Mouse (Mus musculus) kidney, postnatal 0 days (tissue): ENCODE measurements at regions not wholly inside any gene's neighbourhood (a gene's known extent, or its start where the extent isn't known, plus 50 kb on each side); places are given as distances from the start of the nearest gene placed in this dataset.

ENCODE experiments used
- ATAC-seq: fragments of 200-750 bp; cut with Nextera tagmentation; replicated peaks from 2 replicates; pipeline ENCODE4 v1.8.0; 2017; ENCODE audit warnings: low read depth, moderate number of reproducible peaks, moderate TSS enrichment, moderate library complexity; ENCODE audit not compliant: low FRiP score
- DNase-seq: peaks from one replicate; pipeline ENCODE4 v3.0.0-alpha.2; 2016; ENCODE audit warnings: low spot score
- H3K27ac ChIP-seq: fragments of 300-500 bp; sonication (generic); 2 replicates; pipeline ENCODE4 v1.5.1; 2014; ENCODE audit warnings: mild to moderate bottlenecking
- H3K27me3 ChIP-seq: fragments of 300-500 bp; sonication (generic); 2 replicates; pipeline ENCODE4 v1.6.1; 2014; ENCODE audit warnings: low read length, mixed read lengths; ENCODE audit not compliant: insufficient read depth
- H3K36me3 ChIP-seq: fragments of 300-500 bp; sonication (generic); 2 replicates; pipeline ENCODE4 v1.6.1; 2014; ENCODE audit warnings: low read length, mixed read lengths; ENCODE audit not compliant: insufficient read depth
- H3K4me1 ChIP-seq: fragments of 300-500 bp; sonication (generic); replicated peaks from 2 replicates; pipeline ENCODE4 v1.6.1; 2014; ENCODE audit warnings: antibody characterized with exemption, low read length, mixed read lengths; ENCODE audit not compliant: insufficient read depth
- H3K4me2 ChIP-seq: fragments of 300-500 bp; sonication (generic); 2 replicates; pipeline ENCODE4 v1.6.1; 2014; ENCODE audit warnings: mild to moderate bottlenecking, low read length, moderate library complexity, mixed read lengths
- H3K4me3 ChIP-seq: fragments of 300-500 bp; sonication (generic); replicated peaks from 2 replicates; pipeline ENCODE4 v1.5.1; 2014; ENCODE audit warnings: low read depth, low read length
- H3K9ac ChIP-seq: fragments of 300-500 bp; sonication (generic); 2 replicates; pipeline ENCODE4 v1.6.1; 2014; ENCODE audit warnings: low read depth, low read length
- H3K9me3 ChIP-seq: fragments of 300-500 bp; sonication (generic); replicated peaks from 2 replicates; pipeline ENCODE4 v1.6.1; 2016; ENCODE audit warnings: low read length, inconsistent platforms, mixed read lengths
- CTCF ChIP-seq: IDR thresholded peaks from 2 replicates; pipeline ENCODE4 v1.5.1; 2016; ENCODE audit warnings: antibody characterized with exemption, low read depth, mild to moderate bottlenecking, moderate library complexity
- WGBS: fragments of 180-500 bp; shearing (Covaris S2); extraction: QIAGEN DNeasy Blood & Tissue Kit; methylation state at CpG from one replicate; pipeline ENCODE4 v1.1.7; 2014; 5-methylcytosine and 5-hydroxymethylcytosine counted together

- Histone ChIP-seq H3K9me3 (no peaks in the 10 kb centered on the region), H3K27ac (peak overlapping the region; percentile 27; the same call in 1 of the 2 replicates), H3K36me3 (no peaks in the 10 kb centered on the region), H3K4me2 (no peak overlapping the region), H3K4me1 (peaks cover 7% of the 10 kb centered on the region; the same call in 1 of the 2 replicates), H3K4me3 (no peak overlapping the region), H3K9ac (no peak overlapping the region), H3K27me3 (no peaks in the 10 kb centered on the region)
- DNase-seq (peak; percentile 17), ATAC-seq (no peak; the same call in 1 of the 2 replicates)
- TF ChIP-seq CTCF: no peak
- 29% methylated on average over 11 of the region's 11 CpGs for WGBS
Measured at GRCm38 (mm10) chr10:92242714-92243440, 479.3 kb downstream of the Nedd1 start.

- no peak for DNase-seq
- H3K4me1 ChIP-seq: 0 out of 2 replicates have a peak, but pooled peaks cover 3% of the 10 kb centered on the region
- H3K9ac ChIP-seq: no peak overlapping the region
- WGBS: 34% methylated on average over 5 of the region's 5 CpGs
- TF ChIP-seq CTCF: no peak
- H3K27ac ChIP-seq: no peak overlapping the region
- H3K4me2 ChIP-seq: no peak overlapping the region
- ATAC-seq: no peak
- H3K36me3 ChIP-seq: no peaks in the 10 kb centered on the region
- H3K9me3 ChIP-seq: no peaks in the 10 kb centered on the region
- no peaks in the 10 kb centered on the region for H3K27me3 ChIP-seq
- H3K4me3 ChIP-seq: no peak overlapping the region
Measured at GRCm38 (mm10) chr10:92237881-92238280, 484.3 kb downstream of the Nedd1 start.

GRCm38 (mm10) chr10:92232081-92232480 is 490.1 kb downstream of the Nedd1 start:
- DNase-seq (no peak), ATAC-seq (no peak)
- Histone ChIP-seq H3K4me1 (no peaks in the 10 kb centered on the region), H3K9ac (no peak overlapping the region), H3K4me2 (no peak overlapping the region), H3K36me3 (no peaks in the 10 kb centered on the region), H3K27me3 (no peaks in the 10 kb centered on the region), H3K27ac (no peak overlapping the region), H3K4me3 (no peak overlapping the region), H3K9me3 (no peaks in the 10 kb centered on the region)
- TF ChIP-seq CTCF: no peak
- 55% methylated on average over 2 of the region's 2 CpGs for whole genome bisulfite sequencing

GRCm38 (mm10) chr10:92225818-92226217 is 496.4 kb downstream of the Nedd1 start:
- H3K4me3 ChIP-seq: no peak overlapping the region
- H3K9me3 ChIP-seq: no peaks in the 10 kb centered on the region
- no peaks in the 10 kb centered on the region for H3K36me3 ChIP-seq
- H3K4me2 ChIP-seq: no peak overlapping the region
- no peak overlapping the region for H3K27ac ChIP-seq
- no peaks in the 10 kb centered on the region for H3K27me3 ChIP-seq
- DNase-seq: peak; percentile 30
- no peaks in the 10 kb centered on the region for H3K4me1 ChIP-seq
- WGBS: 74% methylated on average over 4 of the region's 4 CpGs
- no peak for ATAC-seq
- peak; percentile 60 for TF ChIP-seq CTCF
- no peak overlapping the region for H3K9ac ChIP-seq

GRCm38 (mm10) chr10:92225071-92225470 is 497.1 kb downstream of the Nedd1 start:
- no peaks in the 10 kb centered on the region for H3K36me3 ChIP-seq
- H3K9me3 ChIP-seq: no peaks in the 10 kb centered on the region
- no peaks in the 10 kb centered on the region for H3K4me1 ChIP-seq
- H3K4me2 ChIP-seq: no peak overlapping the region
- H3K9ac ChIP-seq: no peak overlapping the region
- no peak overlapping the region for H3K4me3 ChIP-seq
- WGBS: 75% methylated on average over 7 of the region's 7 CpGs
- DNase-seq (no peak), ATAC-seq (no peak)
- no peaks in the 10 kb centered on the region for H3K27me3 ChIP-seq
- TF ChIP-seq CTCF: no peak
- no peak overlapping the region for H3K27ac ChIP-seq

GRCm38 (mm10) chr10:92219310-92219709 is 502.9 kb downstream of the Nedd1 start:
- H3K9me3 ChIP-seq: no peaks in the 10 kb centered on the region
- no peaks in the 10 kb centered on the region for H3K27me3 ChIP-seq
- H3K4me2 ChIP-seq: no peak overlapping the region
- H3K27ac ChIP-seq: no peak overlapping the region
- no peak for TF ChIP-seq CTCF
- H3K36me3 ChIP-seq: no peaks in the 10 kb centered on the region
- WGBS: 44% methylated on average over 3 of the region's 3 CpGs
- H3K4me3 ChIP-seq: no peak overlapping the region
- DNase-seq: peak; percentile 83
- ATAC-seq: no peak
- no peak overlapping the region for H3K9ac ChIP-seq
- H3K4me1 ChIP-seq: no peaks in the 10 kb centered on the region
